Mouse (Mus musculus) embryonic fibroblast, embryonic 13.5 days (primary cell): ENCODE results near the gene Ctsf.

ENCODE experiments used
- CTCF ChIP-seq: IDR thresholded peaks from 2 replicates; pipeline ENCODE4 v1.5.1; 2011; ENCODE audit warnings: mild to moderate bottlenecking, control low read depth, low read length, moderate library complexity, borderline replicate concordance; ENCODE audit not compliant: insufficient read depth
- POLR2A ChIP-seq: IDR thresholded peaks from 2 replicates; pipeline ENCODE4 v1.6.1; 2011; ENCODE audit warnings: low read depth, mild to moderate bottlenecking, control low read depth, low read length, moderate library complexity

DNA sequence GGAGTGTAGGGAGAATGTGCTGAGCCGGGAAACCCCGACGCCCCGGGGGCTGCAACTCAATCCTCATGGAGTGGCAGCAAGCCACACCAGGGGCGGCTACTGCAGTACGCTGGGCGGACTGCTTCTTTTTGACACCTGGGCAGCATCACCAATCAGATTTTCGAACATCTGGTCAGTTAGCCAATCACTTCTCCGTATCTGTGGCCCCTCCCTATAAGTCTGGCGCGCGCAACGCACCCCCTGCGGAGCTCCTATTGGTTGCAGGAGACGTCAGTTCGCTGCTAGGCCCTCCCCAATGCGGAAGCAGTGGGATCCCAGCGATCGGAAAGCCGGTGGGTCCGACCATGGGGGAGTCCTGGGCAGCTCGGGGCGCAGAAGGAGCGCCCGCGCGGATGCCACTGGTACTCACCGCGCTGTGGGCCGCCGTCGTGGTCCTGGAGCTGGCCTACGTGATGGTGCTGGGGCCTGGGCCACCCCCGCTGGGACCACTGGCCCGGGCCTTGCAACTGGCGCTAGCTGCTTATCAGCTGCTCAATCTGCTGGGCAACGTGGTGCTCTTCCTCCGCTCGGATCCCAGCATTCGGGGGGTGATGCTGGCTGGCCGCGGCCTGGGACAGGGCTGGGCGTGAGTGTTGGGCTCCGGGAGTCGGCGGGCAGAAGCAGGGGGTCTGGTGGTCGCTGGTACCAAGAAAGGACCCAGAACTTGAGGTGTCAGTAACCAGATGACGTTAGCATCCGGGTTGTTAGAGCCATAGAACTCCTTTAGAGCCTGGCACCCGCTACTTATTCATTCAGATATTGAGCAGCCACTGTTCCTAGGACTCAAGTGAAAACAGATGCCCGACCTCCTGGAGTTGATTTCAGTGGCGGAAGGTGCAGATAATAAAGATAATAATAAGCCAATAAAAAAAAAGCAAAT is 23.7 kb downstream of the Ctsf start, which contains the start of gene Zdhhc24:
- TF ChIP-seq POLR2A (peak; percentile 64), CTCF (no peak)
